Mouse (Mus musculus): ENCODE data around the gene Iqck.

Iqck gene

GRCm38 (mm10) chr7:118851571-118851970 is 4.0 kb upstream of the Iqck start:
- peak; percentile 70 for DNase-seq (ENCODE audit: low read depth)

- no peak for DNase-seq (ENCODE audit: low read depth)
Measured at GRCm38 (mm10) chr7:118852611-118853010, 2.9 kb upstream of the Iqck start.

DNA sequence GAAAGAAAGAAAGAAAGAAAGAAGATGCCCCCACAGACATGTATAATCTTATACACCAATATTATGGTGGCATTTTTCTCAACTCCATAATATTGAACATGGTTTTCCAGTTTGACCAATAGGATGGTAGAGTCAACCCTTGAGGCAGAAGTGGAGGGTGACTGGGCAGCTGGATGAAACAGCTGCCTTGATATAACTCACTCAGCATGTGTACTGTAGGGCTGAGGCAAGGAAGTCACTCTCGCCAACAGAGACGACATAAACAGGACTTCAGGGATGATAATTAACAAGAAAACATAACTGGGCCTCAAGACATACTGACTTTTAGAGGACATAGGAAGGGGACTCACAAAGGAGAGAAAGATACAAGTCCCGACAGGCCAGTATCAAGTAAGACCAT is 946 bp upstream of the Iqck start:
- DNase-seq (ENCODE audit: low read depth): no peak

DNA sequence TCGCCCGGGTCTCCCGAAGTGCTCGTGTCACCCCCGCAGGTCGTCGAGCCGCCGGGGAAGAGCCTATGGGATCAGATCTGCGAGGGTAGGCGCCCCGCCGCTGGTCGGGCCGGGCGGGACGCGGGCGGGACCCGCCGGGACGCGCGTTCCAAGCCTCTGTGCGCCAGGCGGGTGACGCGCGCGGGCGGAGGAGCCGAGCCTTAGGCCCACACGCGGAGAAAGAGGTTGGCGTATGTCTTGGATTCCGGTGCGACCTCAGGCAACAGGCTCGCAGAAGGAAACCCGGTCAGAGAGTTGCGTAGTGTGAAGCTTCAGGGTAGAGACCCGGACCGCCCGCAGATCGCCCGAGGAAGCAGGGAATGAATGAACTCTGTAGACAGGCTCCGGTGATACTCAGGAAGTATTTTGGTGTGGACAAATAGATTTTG is 339 bp downstream of the Iqck start, which contains the start of gene Knop1:
Gene Knop1, minus strand, starts transcription at position 378 of the 428 bp plus-strand sequence.
- no peak for DNase-seq (ENCODE audit: low read depth)

GRCm38 (mm10) chr7:118858640-118859039 is 3.1 kb downstream of the Iqck start:
- DNase-seq (ENCODE audit: low read depth): no peak

DNA sequence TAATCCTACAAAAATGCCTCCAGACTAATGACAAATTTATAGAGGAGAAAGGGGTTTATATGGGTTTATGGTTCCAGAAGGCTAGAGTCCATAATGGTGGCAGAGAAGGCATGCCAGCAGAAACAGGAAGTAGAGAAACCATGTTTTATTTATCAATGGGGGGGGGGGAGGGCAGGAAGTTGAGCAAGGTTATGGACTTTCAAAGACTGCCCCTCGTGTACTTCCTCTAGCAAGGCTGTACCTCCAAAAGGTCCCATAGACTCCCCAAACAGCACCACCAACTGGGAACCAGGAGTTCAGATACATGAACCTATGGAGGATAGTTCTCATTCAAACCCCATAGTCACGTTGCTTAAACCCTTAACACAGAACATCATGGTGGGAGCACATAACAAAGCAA is 9.8 kb downstream of the Iqck start:
- DNase-seq (ENCODE audit: low read depth): no peak

GRCm38 (mm10) chr7:118879466-118880029 is 24.0 kb downstream of the Iqck start:
- DNase-seq (ENCODE audit: low read depth): no peak

- no peak for DNase-seq (ENCODE audit: low read depth)
Measured at GRCm38 (mm10) chr7:118883957-118884356, 28.4 kb downstream of the Iqck start.

- DNase-seq (ENCODE audit: low read depth): no peak
Measured at GRCm38 (mm10) chr7:118884969-118885368, 29.4 kb downstream of the Iqck start.

- no peak for DNase-seq (ENCODE audit: low read depth)
Measured at GRCm38 (mm10) chr7:118887303-118888055, 31.9 kb downstream of the Iqck start.

DNA sequence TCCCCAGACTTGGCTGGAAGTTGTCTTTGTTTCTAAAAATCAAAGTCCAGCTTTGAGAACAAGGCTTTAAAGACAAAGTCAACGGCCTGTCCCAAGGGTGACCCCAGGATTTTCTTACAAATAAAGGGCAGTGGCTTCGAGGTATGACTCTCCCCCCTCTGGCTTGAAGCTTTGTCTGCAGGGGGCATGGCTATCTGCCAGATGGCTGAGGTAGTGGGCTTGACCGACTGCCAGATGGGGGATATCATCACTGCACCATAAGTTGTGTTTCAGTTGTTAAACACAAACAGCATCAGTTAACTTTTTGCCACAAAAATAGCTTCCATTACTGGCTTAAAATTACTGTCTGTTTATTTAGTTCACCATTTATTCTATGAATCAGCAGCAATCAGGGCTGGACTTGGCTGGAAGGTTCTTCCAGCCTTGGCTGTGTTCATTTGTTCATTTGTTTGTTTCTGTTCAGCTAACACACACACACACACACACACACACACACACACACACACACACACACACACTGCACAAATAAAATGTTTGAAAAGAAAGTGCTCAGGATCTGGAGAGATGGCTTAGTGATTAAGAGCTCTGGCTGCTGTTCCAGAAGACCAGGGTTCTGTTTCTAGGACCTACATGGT is 33.6 kb downstream of the Iqck start:
- DNase-seq (ENCODE audit: low read depth): peak; percentile 86

DNA sequence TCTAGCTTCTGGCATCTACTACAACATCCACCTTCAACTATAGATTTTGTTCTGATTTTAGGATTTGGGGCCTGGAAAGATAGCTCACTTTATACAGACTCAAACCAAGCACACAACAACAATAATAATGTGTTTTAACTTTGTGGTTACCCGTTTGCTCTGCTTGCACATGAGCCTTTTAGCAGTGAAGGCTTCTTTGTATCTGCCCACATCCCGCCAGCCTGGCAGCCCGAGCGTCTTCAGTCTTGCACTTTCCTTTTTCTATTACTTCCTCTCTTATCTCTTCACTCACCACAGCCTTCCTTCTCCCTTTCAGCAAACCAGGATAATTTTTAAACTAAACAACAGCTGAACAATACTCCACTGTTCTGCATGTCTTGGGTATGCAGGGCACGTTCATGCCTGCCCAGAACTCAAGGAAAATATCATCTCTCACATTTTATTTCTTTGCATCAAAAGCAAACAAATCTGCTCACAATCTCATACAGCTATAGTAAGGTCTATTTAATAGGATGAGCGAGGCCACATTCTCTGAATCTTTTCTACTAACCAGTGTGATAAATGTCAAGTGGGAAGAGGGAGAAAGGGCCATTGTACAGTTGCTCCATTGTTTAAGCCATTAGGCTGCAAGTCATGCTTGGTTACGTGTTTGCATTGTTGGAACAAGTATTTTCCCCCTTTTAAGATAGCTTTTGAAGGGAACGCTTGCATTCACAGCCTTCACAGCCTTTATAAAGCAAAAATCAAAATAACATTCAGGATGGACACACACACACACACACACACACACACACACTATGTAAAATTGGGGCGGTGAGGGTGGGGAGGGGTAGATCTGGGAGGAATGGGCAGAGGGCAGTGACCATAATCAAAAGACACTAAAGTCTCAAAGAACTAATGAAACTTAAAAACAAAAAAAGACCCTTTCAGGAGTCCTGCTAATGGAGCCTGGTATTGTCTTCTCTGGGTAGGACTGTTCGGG is 40.2 kb downstream of the Iqck start:
- peak; percentile 43 for DNase-seq (ENCODE audit: low read depth)

- DNase-seq (ENCODE audit: low read depth): peak; percentile 58
Measured at GRCm38 (mm10) chr7:118898063-118898462, 42.5 kb downstream of the Iqck start.

DNA sequence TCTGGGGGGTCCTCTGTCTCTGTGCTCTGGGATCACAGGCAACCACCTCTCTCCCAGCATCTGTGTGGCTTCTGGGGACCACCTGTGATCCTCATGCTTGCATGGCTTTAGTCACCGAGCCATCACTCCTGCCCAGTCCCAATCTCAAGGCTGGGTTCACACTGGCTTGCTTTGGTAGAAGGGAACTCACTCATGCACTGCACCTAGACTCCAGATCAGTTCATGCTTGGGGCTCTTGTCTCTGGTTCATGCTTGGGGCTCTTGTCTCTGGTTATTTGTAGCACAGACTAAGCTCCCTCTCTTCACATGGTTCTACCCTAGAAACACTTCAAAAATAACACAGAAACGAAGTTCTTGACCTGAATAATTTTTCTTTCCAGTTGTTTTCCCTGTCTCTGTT is 44.5 kb downstream of the Iqck start:
- DNase-seq (ENCODE audit: low read depth): no peak

DNA sequence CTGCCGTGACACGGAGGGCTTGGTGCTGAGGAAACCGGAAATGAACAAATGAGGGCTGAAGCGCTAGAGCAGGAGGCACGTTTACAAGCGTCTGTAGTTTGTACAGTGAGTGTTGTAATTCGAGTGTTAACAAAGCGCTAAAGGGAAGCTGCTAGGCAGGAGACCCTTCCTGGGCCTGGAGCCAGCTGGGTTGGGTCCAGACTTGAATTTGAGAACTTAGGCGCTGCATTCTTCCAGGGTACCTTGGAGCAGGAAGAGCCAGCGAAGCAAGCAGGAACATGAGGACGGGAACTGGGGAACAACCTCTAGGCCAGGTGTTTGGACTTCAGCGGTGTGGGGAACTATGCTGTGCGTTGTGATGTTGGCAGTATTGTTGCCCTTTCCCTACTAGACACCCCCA is 47.4 kb downstream of the Iqck start:
- DNase-seq (ENCODE audit: low read depth): peak; percentile 44

- no peak for DNase-seq (ENCODE audit: low read depth)
Measured at GRCm38 (mm10) chr7:118903879-118904278, 48.3 kb downstream of the Iqck start.

DNA sequence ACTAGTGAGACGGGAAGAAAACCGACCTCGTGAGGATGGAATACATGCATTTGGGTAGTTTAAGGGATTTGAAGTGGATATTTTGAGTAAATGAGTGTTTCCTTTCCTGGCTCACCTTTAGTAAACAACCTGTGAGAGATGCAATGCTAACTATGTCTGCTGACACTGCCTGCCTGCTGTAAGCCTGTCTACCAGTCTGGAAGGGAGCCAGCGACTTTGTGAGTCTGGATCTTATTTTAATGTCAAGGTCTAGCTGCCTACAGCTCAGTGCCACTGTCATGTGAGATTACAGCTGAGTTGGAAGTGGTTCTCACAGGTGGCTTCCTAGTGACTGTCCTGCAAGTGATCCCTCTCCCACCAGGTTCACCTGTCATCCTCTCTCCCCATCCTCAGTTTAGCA is 49.0 kb downstream of the Iqck start:
- no peak for DNase-seq (ENCODE audit: low read depth)

- DNase-seq (ENCODE audit: low read depth): peak; percentile 66
Measured at GRCm38 (mm10) chr7:118908961-118909515, 53.5 kb downstream of the Iqck start.

- DNase-seq (ENCODE audit: low read depth): no peak
Measured at GRCm38 (mm10) chr7:118910464-118910863, 54.9 kb downstream of the Iqck start.

DNA sequence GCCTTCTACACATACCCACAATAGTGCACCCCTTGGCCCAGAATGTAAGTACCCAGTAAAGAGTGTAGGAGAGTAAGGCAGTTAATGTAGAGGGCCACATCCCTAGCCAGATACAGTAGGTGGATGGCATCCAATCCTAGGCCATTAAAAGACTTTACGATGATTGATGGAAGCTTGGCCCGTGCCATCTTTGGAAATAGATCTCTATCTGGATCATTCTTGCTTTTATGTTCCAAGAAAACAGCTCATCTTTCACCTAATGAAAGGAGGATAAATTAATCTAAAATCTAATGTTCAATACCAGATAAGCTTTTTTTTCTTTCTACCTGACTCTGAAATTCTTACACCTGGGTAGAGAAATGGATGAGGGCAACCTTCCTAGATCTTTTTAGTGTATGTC is 55.6 kb downstream of the Iqck start:
- no peak for DNase-seq (ENCODE audit: low read depth)

DNA sequence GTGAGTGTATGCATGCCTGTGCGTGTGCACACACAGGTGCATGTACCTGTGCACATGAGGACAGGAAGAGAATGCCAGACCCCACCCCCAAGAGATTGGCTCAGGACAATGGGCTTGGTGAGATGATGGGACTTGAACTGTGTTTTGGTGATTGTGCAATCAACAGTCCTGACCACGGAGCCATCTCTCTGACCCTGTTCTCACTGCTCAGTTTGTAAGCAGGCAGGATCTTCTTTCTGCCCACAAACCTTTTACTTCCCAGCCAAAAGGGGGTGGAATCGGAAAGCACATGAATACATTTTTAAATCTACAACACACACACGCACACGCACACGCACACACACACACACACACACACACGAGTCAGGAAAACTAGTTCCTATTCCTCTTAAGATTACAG is 56.0 kb downstream of the Iqck start:
- peak; percentile 17 for DNase-seq (ENCODE audit: low read depth)

- no peak for DNase-seq (ENCODE audit: low read depth)
Measured at GRCm38 (mm10) chr7:118912049-118912490, 56.5 kb downstream of the Iqck start.

Measured in NIH3T3 (cell line).